Mouse (Mus musculus): ENCODE measurements around the gene Tom1l2. TPM values are rescaled to one million over a fixed set of nuclear protein-coding genes. Genes with fewer than 3 reads are reported as not detected.

Gene Tom1l2
- polyA plus RNA-seq, 1 experiment: 82.1 TPM

DNA sequence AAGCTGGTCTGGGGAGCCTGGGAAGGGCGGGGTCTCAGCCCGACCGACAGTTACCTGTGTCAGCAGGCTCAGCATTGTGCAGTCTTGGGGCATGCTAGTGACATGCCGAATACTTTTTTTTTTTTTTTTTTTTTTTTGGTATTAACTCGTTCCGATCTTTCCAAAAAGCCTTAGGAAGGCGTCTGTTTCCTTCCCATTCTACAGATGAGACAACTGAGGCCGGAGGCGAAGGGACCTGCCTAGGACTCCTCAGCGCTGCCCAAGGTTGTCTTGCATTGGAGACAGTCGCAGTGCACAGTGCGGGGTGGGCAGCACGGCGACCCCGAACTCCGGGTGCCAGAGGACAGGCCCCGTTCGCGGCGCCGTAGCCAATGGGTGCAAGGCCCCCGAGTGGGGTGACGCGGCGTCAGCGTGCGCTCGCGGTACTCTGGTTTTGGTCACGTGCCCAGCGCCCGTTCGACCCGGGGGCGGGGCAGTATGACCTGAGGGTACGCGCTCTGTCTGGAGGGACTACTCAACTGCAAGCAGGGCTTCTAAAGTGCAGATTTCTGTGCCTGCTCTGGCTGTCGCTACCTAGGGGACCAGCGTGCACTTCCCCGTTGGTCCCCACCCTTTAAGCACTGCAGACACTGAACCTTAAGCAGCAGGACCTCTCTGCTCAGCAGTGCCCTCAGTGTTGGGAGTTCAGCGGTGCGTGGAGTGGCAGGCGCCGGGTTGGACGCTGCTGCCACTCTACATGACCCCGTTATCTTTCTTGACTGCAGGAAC lies 130.1 kb downstream of the Tom1l2 start, which contains the start of gene Srebf1:
TSS of gene Srebf1 (minus strand) at position 113 of the 768 bp plus-strand sequence.
- TF ChIP-seq POLR2A (IDR thresholded peaks at IDR 0.05; ENCODE audit: borderline replicate concordance, extremely low read depth, insufficient read depth, insufficient read length, poor library complexity, severe bottlenecking) (no peak), CTCF (IDR thresholded peaks at IDR 0.05; ENCODE audit: borderline replicate concordance, extremely low read depth, insufficient read depth, insufficient read length) (no peak; the same call in 1 of the 2 replicates)
- DNase-seq (ENCODE audit: low read depth): peak; percentile 76

DNA sequence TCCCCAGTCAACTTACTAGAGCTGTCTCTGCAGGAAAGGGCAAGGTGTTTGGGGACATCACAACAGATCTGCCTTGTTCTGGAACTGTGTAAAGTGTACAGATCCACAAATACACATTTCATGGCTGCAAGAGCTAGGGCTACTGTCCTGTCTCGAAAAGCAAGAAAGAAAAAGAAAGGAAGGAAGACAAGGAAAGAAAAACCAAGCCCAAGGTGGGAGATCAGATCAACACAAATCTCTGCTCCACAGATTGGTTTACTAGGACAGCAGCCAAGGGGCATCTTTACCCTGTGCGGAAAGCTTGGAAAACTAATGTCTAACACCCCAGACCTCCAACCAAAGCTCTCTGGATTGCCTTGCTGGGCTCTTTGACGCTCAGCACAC lies 130.6 kb downstream of the Tom1l2 start:
- DNase-seq (ENCODE audit: low read depth): no peak
- TF ChIP-seq POLR2A (IDR thresholded peaks at IDR 0.05; ENCODE audit: borderline replicate concordance, extremely low read depth, insufficient read depth, insufficient read length, poor library complexity, severe bottlenecking): no peak
- no peak for TF ChIP-seq CTCF (IDR thresholded peaks at IDR 0.05; ENCODE audit: borderline replicate concordance, extremely low read depth, insufficient read depth, insufficient read length)

DNA sequence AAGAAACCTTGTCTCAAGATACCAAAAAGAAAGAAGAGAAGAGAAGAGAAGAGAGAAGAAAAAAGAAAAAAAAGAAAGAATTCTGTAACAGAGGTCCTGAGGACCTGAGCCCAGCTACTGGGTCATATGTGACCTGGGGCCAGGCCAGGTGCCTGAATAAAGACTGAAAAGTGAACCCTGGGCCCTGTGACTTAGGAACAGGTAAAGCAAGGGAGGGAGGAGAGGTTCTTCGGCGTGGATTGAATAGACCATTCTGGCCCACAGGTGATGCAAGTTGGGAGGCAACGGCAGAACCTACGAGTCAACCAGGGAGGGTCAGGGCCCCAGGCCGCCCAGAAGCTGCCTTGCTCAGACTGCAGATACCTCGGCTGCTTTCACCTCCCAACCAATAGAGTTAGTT lies 131.3 kb downstream of the Tom1l2 start:
- no peak for TF ChIP-seq CTCF (IDR thresholded peaks at IDR 0.05; ENCODE audit: borderline replicate concordance, extremely low read depth, insufficient read depth, insufficient read length)
- no peak for TF ChIP-seq POLR2A (IDR thresholded peaks at IDR 0.05; ENCODE audit: borderline replicate concordance, extremely low read depth, insufficient read depth, insufficient read length, poor library complexity, severe bottlenecking)
- no peak for DNase-seq (ENCODE audit: low read depth)

DNA sequence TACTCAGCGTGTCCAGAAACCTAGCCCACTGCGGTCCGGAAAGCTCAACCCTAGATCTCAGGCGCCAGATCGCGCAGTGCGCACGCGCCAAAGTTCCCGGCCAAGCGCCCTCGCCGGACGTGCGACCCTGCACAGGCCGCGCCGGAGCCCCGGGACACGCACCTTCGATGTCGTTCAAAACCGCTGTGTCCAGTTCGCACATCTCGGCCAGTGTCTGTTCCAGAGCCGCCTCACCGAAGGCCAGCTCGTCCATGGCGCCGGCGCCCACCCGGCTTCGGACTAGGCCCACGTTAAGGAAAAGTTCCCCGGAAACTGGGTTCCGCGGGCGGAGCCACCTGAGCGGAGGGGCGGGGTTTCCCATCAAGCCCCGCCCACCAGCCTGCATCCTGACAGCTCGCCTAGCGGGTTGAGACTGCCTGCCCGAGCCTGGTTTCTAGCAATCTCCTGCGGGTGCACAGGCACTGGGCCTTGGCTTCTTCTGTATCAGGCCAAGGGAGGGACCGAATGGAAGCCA lies 132.4 kb downstream of the Tom1l2 start:
- TF ChIP-seq POLR2A (IDR thresholded peaks at IDR 0.05; ENCODE audit: borderline replicate concordance, extremely low read depth, insufficient read depth, insufficient read length, poor library complexity, severe bottlenecking) (no peak), CTCF (IDR thresholded peaks at IDR 0.05; ENCODE audit: borderline replicate concordance, extremely low read depth, insufficient read depth, insufficient read length) (no peak)
- peak; percentile 91 for DNase-seq (ENCODE audit: low read depth)

DNA sequence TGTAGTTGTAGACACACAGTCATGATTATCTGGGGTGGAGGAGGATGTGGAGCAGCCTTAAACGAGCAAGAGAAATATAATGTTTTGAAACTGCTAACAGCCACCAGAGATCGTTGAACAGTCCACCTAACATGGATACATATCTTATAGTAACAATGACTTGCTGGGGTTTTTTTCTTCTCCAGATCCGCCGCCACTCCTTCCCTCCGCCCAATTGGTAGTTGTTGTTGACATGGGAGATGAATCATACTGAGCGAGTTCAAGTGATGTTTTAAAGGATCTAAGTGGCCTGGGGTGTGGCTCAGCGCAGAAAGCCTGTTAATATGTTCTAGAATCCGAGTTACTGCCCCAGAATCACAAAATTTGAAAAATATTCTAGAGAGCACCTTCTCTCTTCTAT lies 133.1 kb downstream of the Tom1l2 start:
- DNase-seq (ENCODE audit: low read depth): no peak
- no peak for TF ChIP-seq CTCF (IDR thresholded peaks at IDR 0.05; ENCODE audit: borderline replicate concordance, extremely low read depth, insufficient read depth, insufficient read length)
- TF ChIP-seq POLR2A (IDR thresholded peaks at IDR 0.05; ENCODE audit: borderline replicate concordance, extremely low read depth, insufficient read depth, insufficient read length, poor library complexity, severe bottlenecking): no peak

DNA sequence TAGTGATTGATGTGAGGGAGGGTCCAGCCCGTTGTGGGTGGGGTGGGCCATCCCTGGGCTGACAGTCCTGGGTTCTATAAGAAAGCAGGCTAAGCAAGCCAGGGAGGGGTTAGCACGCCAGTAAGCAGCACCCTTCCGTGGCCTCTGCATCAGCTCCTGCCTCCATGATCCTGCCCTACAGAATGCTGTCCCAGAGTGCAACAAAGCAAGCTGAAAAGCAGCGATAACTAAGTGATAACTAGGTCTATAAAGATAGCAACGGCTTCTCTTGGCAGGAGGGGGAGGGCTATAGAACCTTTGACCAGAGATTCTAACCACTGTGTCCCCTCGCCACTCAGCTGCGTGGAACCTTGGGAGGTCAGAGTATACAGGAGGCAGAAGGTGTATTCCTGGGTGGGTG lies 135.2 kb downstream of the Tom1l2 start:
- no peak for TF ChIP-seq CTCF (IDR thresholded peaks at IDR 0.05; ENCODE audit: borderline replicate concordance, extremely low read depth, insufficient read depth, insufficient read length)
- TF ChIP-seq POLR2A (IDR thresholded peaks at IDR 0.05; ENCODE audit: borderline replicate concordance, extremely low read depth, insufficient read depth, insufficient read length, poor library complexity, severe bottlenecking): no peak
- DNase-seq (ENCODE audit: low read depth): no peak

DNA sequence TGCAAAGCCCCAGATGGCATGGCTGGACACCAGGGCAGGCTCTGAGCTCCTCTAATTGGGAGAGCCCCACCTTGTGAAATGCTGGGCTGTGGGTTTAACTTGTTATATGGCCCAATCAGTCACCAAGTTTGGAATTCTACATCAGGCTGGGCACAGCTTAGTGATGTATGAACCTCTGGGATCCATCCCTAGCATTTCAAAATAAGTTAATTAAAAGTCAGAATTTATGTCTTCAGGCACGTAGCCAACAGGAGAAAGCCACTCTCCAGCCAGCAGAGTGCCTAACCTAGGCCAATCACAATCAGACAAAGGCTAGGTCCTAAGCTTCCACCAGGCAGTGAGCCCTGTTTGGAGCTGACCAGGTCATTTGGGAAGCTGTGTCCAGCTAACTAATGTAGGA lies 136.0 kb downstream of the Tom1l2 start:
- no peak for DNase-seq (ENCODE audit: low read depth)

DNA sequence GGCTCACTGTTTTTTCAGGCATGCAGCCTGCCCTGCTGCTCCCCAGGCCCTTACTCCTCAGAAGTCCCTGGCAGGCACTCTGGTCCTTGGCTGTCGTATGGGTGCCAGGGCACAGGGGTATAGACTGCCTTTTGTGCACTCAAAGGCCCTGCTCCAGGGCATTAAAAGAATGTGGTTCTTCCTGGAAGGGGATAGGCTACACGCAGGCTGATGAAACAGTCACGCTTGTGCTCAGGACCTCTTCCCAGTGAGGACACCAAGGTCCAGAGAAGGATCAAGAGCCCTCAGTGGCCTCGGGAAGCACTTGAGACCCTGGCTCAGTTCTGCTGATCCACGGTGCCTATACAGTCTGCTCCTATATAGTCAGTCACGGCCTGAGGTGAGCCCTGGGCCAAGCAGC lies 139.4 kb downstream of the Tom1l2 start:
- TF ChIP-seq CTCF (IDR thresholded peaks at IDR 0.05; ENCODE audit: borderline replicate concordance, extremely low read depth, insufficient read depth, insufficient read length) (no peak), POLR2A (IDR thresholded peaks at IDR 0.05; ENCODE audit: borderline replicate concordance, extremely low read depth, insufficient read depth, insufficient read length, poor library complexity, severe bottlenecking) (no peak)
- DNase-seq (ENCODE audit: low read depth): no peak

More for the DNA sequence above, 136.0 kb downstream of the Tom1l2 start:
- TF ChIP-seq POLR2A (IDR thresholded peaks at IDR 0.05; ENCODE audit: borderline replicate concordance, extremely low read depth, insufficient read depth, insufficient read length, poor library complexity, severe bottlenecking): no peak

DNA sequence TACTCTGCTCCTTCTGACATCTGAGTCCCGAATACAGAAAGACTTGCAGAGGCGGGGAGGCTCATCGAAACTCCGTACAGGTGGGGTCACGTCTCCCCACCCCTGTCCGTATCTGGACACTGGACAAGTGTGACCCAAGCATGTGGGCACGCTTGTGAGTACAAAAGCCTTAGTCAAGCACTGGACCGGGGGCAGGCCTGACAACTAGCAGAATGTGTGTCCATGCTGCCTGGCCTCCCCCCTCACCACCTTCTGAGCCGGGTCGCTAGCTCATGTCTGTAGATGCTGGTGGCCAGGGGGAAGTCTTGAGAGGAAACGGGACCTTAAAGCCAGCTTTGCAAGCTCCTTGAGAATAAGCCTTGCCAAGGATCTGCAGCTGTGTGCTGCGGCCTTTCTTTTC lies 140.9 kb downstream of the Tom1l2 start:
- TF ChIP-seq CTCF (IDR thresholded peaks at IDR 0.05; ENCODE audit: borderline replicate concordance, extremely low read depth, insufficient read depth, insufficient read length) (no peak), POLR2A (IDR thresholded peaks at IDR 0.05; ENCODE audit: borderline replicate concordance, extremely low read depth, insufficient read depth, insufficient read length, poor library complexity, severe bottlenecking) (no peak)

DNA sequence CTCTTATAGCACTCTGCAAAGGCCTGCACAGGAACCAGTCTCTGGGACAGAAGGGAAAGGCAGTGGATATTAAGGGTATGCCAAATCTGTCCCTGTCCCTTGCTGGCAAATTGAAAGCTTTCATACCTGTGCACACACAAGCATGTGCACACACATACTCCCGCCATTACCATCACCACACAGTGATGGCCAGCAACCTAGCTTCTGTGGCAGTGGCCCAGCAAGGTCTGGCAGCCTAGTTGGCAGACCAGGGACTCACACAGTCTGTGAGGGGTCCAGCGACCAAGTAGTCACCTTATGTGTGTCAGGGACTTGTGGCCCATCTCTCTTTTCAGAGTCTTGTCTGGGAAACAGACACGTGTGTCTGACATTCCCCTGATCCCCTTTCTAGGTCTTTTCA lies 141.6 kb downstream of the Tom1l2 start:
- no peak for DNase-seq (ENCODE audit: low read depth)
- TF ChIP-seq CTCF (IDR thresholded peaks at IDR 0.05; ENCODE audit: borderline replicate concordance, extremely low read depth, insufficient read depth, insufficient read length): no peak
- TF ChIP-seq POLR2A (IDR thresholded peaks at IDR 0.05; ENCODE audit: borderline replicate concordance, extremely low read depth, insufficient read depth, insufficient read length, poor library complexity, severe bottlenecking): no peak

More for the DNA sequence above, 140.9 kb downstream of the Tom1l2 start:
- no peak for DNase-seq (ENCODE audit: low read depth)

DNA sequence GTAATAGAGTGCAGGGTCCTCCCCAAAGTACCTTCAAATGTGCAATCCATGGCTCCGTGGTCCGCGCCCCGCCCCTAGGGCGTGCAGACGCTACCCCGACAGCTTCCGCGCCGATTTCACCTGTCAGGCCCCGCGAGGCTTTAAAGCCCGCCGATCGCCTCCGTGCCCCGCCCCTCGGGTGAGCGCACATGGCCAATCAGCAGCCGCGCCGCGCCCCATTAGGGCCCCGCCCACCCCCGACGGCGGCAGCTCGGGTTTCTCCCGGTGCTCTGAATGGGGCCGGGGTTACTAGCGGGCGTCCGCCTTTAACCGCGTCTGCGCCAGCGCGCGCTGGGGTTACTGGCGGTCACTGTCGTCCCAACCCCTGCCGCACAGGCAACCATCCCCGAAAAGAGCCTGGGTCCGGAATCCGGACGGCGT lies 142.4 kb downstream of the Tom1l2 start:
- peak; percentile 97 for DNase-seq (ENCODE audit: low read depth)
- no peak; the same call in 1 of the 2 replicates for TF ChIP-seq POLR2A (IDR thresholded peaks at IDR 0.05; ENCODE audit: borderline replicate concordance, extremely low read depth, insufficient read depth, insufficient read length, poor library complexity, severe bottlenecking)
- TF ChIP-seq CTCF (IDR thresholded peaks at IDR 0.05; ENCODE audit: borderline replicate concordance, extremely low read depth, insufficient read depth, insufficient read length): no peak

DNA sequence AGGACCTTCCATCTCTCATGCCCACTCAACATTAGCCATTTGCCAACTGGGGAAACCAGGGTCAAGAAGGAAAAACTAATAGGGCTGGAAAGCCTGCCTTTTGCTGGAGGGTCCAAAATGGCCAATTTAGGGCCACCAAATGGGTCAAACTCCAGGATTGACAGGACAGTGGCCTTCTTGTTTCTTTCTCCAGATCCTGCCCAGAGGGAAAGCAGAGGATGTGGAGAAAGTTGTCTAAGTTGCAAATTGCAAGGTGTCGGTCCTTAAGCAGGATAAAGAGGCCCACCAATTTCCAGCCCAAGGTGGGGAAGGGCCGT lies 142.8 kb downstream of the Tom1l2 start:
- TF ChIP-seq POLR2A (IDR thresholded peaks at IDR 0.05; ENCODE audit: borderline replicate concordance, extremely low read depth, insufficient read depth, insufficient read length, poor library complexity, severe bottlenecking) (no peak), CTCF (IDR thresholded peaks at IDR 0.05; ENCODE audit: borderline replicate concordance, extremely low read depth, insufficient read depth, insufficient read length) (no peak)
- DNase-seq (ENCODE audit: low read depth): no peak

Measured in brain, embryonic 14.5 days (tissue).